Mouse (Mus musculus) brain, embryonic 14.5 days (tissue): ENCODE results near the gene Ccnd2. TPM values are rescaled to one million over a fixed set of nuclear protein-coding genes. Genes with fewer than 3 reads are reported as not detected.

Experiments used
- DNase-seq: peaks from one replicate; pipeline ENCODE4 v3.0.0-alpha.2; 2011; ENCODE audit warnings: low read depth
- CTCF ChIP-seq: fragments of 200-500 bp; IDR thresholded peaks from 2 replicates; pipeline ENCODE4 v1.5.1; 2012; ENCODE audit warnings: inconsistent platforms, mild to moderate bottlenecking, moderate library complexity, borderline replicate concordance; ENCODE audit not compliant: insufficient read depth, insufficient read length; ENCODE audit errors: extremely low read depth
- POLR2A ChIP-seq: fragments of 200-500 bp; IDR thresholded peaks from 2 replicates; pipeline ENCODE4 v1.6.1; 2012; ENCODE audit warnings: mild to moderate bottlenecking, inconsistent platforms, borderline replicate concordance; ENCODE audit not compliant: poor library complexity, insufficient read depth, insufficient read length, severe bottlenecking; ENCODE audit errors: extremely low read depth
- polyA plus RNA-seq: library from polyadenylated mRNA; depleted of rRNA; stranded (reverse); fragments of >200 nt; gene quantifications from 2 replicates; pipeline ENCODE4 v1.2.3, GENCODE M21; 2012; rRNA removed

Gene Ccnd2
- polyA plus RNA-seq, 1 experiment = 125 TPM

- no peak for DNase-seq
- TF ChIP-seq CTCF = no peak
- TF ChIP-seq POLR2A = no peak
These were observed 48.3 kb downstream of the Ccnd2 start for GRCm38 (mm10) chr6:127103506-127104275.

DNA sequence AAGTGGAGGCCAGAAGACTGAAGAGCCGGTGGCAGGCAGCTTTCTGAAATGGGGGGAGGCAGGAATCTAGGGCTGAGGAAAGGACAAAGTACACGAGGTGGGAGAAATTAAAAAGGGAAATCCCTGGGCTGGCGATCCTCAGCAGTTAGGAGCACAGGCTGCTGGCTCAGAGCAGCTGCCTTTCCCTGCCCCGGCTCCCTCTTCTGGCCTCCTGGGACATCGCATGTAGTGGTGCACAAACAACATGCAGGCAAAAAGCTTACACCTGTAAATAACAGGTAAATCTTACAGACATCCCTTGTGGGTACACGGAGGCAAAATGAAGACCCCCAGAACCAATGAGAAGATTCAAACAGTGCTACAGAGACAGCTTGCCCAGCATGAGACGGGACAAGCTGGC lies 57.4 kb downstream of the Ccnd2 start:
- DNase-seq = no peak
- TF ChIP-seq CTCF = peak; percentile 44; the same call in 1 of the 2 replicates
- no peak for TF ChIP-seq POLR2A

DNA sequence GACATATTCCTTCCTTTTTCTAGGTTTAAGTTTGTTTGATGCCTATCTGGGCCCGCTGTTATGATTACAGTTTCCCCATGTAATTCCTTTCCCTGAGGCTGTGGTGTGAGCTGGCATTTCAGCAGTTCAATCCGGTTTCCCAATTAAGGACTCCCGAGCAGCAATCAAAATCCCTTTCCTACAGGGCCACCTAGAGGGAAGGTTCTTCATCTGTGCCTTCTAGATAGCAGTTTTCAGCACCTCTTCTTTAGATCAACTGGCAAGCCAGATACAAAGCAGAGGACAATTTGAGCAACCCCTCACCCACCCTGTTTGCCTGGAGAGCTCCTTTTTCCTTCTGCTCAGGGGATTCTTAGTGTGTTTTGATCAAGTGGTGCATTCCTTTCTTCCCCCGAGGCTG lies 65.3 kb downstream of the Ccnd2 start:
- peak; percentile 45 for DNase-seq
- TF ChIP-seq POLR2A (no peak), CTCF (no peak)

GRCm38 (mm10) chr6:127081820-127082219 lies 70.2 kb downstream of the Ccnd2 start:
- TF ChIP-seq CTCF (no peak), POLR2A (no peak)
- no peak for DNase-seq

DNA sequence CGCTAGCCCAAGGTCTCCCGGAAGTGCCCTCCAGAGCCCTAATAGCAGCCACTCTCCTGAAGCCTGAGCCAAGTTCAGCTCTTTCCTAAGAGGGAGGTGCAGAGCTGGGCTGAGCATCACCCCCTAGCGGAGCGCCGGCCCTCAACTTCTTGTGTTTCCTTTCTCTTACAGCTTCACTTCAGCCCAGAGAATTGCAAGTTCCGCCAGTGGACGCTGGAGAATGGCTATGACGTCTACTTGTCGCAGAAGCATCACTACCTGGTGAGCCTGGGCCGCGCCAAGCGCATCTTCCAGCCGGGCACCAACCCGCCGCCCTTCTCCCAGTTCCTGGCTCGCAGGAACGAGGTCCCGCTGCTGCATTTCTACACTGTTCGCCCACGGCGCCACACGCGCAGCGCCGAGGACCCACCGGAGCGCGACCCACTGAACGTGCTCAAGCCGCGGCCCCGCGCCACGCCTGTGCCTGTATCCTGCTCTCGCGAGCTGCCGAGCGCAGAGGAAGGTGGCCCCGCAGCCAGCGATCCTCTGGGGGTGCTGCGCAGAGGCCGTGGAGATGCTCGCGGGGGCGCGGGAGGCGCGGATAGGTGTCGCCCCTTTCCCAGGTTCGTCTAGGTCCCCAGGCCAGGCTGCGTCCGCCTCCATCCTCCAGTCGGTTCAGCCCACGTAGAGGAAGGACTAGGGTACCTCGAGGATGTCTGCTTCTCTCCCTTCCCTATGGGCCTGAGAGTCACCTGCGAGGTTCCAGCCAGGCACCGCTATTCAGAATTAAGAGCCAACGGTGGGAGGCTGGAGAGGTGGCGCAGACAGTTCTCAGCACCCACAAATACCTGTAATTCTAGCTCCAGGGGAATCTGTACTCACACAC lies 71.9 kb downstream of the Ccnd2 start:
- peak; percentile 92 for DNase-seq

More for the DNA sequence above, 71.9 kb downstream of the Ccnd2 start:
- TF ChIP-seq CTCF (peak; percentile 70), POLR2A (0 out of 2 replicates have a peak, but pooled peaks have one; percentile 24)

Other genes starting within 250 kb of the Ccnd2 start
- 0.06 TPM in 1 of 2 replicates, not detected in the other for gene Dyrk4, start 230.4 kb downstream of the Ccnd2 start, polyA plus RNA-seq
- 16.8 and 33.8 TPM in 2 replicates for gene Rad51ap1, start 212.6 kb downstream of the Ccnd2 start, polyA plus RNA-seq
- gene D6Wsu163e, start 212.2 kb downstream of the Ccnd2 start, polyA plus RNA-seq = 21.2 and 22.4 TPM in 2 replicates
- gene Fgf6, start 136.6 kb downstream of the Ccnd2 start, polyA plus RNA-seq = not detected in 2 replicates
- 0.29 and 0.34 TPM in 2 replicates for gene Fgf23, start 79.3 kb downstream of the Ccnd2 start, polyA plus RNA-seq
- 11.6 and 12.1 TPM in 2 replicates for gene Tigar, start 42.6 kb downstream of the Ccnd2 start, polyA plus RNA-seq